Mouse (Mus musculus) spleen, postnatal 36 days (tissue): ENCODE measurements around the gene Mpc1.

Source experiments
- DNase-seq, 2 experiments: peaks; one replicate each; pipeline ENCODE4 v3.0.0; 2022; ENCODE audit warnings: low spot score in 2 of 2, mixed read lengths in 1 of 2

Mpc1 gene

DNA sequence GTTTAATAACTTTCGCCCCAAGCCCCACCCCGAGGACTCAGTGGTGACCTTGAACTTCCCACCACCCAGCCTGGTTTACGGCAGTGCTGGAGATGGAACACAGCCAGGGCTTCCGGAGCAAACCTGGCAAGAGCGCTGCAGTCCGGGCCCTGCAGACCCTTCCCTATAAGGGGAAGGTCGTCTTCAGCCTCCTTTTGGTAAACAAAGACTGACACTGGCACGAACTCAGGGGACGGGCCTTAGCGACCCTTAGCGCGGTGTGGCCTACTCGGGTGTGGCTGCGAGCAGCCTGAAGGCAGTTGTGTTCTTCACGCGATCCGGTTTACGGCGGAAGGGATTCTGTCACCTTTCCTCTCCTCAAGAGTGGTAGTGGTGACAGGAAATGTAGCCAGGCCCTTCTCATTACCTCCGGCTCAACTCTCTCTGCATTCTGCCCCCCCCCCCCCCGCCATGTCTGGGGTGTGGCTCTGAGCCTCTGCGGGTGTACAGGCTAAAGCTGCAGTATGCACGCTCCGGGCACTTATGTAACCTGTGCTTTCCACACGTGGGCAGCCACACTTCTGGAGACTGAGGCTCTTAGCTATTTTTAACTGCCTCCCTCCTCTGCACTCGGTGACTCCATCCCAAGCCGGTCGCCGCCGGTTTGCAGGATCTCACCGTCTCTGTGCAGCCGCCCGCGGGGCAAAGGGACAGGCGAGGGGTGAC, at the start of gene Mpc1:
Gene Mpc1, plus strand, starts transcription at position 84 of the 705 bp plus-strand sequence.
- DNase-seq = peak; percentile 40 to 60

DNA sequence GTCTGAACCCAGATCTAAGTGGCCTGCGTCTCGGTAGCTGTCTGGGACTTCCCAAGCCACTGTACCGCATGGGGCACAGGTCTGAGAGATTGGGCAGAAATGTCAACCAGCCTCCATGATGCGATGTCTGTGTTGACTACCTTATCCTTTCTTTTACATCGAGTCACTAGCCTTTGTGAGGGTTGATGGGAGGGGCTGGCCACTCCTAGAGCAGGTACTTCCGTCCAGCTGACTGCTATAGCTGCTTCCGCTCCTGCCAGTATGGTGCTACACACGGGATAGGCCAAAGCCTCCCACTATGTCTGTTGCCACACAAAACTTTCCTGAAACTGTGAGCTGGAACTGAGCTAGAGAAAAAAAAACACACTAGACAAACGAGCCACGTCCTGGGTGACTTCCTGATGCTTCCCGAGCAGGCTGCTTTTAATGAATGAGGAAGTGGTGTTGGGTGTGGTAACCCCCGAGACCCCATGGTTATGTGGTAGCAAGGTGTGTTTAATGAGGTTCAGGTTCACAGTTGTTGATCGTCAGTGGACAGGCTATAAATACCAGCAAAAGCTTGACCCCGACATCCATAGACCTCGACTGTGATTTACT, 49.0 kb upstream of the Mpc1 start:
- DNase-seq = peak; percentile 59 to 65

DNA sequence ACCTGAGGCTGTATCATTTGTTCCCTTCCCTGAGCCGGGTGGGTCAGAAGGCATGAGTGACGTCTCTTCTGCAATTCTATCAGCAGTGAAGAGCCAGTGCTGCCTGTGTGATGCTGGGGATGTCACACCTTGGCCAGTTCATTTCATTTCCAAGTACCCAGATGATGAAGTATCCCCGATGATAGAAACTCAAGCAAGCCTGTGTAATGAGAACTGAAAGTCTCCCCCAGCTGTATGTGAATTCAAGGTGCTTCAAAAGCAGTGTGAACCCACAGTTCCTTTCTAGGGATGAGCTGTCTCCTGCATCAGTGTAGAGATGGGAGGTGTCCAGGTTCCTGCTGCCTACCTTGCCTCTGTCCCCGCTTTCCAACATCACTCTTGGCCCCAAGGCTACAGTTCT, 48.2 kb upstream of the Mpc1 start:
- DNase-seq = no peak

DNA sequence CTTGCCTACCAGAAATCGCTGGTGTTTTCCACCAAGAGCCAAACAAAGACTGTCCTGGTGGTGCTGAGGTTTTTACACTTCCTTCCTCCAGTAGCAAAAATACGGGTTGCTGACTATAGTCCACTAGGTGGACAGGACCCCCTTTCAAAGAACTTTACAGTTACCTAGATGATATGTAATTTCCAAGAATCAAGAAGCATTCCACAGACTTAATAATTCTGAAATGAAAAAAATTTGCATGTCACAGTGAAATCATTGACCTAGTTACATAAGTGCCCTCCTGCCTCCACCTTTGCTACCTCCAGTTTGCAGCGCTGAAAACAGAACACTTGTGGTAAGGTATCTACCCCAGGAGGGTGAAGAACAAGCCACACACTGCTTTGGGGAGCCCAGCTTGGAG, 47.0 kb upstream of the Mpc1 start, which contains the start of gene Ccr6:
Gene Ccr6, plus strand, starts transcription at position 301 of the 400 bp plus-strand sequence.
- DNase-seq = no peak

DNA sequence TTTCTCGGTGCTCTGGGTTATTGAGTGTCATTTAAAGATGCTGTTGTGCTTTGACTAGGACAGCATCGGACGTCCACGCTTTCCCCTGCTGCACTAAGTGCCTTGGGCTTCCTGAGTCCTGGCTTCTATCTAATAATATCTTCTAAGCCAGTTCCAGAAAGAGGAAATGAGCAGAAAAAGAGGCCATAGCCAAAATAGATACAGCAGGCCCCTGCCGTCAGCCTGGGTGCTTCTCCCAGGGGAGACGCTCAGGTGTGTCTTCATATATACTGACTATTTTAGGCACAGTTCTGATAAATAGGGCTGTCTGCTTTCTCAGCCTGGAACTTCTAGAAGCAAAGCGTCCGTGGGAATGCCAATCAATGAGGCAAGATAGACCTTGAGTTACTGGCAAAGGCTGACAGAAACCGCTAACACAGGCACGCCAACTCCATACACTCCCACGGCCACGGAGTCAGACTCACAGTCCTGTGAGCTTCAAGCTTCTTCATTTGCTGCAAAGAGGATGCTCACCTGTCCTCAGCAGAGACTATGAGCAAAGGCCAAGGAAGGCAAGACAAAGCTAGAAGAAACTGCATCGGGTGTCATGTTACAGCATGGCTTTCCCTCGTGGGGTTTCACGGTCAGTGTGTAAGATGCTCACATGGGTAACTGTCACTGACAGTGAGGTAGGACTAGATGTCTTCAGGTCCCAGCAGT, 44.5 kb upstream of the Mpc1 start:
- peak; percentile 78 to 81 for DNase-seq

DNA sequence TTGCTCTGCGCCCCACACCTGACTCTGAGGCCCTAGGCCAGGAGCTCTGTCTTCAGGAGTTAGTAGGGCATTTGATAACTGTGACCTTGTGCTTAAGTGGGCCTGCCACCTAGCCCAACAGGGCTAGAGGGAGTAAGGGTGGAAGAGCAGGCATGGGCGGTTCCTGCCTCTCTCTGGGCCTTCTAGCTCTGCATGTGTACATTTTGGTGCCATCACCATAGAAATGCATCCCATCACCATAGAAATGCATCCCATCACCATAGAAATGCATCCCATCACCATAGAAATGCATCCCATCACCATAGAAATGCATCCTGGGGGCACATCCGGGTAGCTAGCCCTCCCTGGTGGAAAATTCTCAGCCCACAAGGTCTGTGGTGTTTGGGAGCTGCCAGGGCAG, 43.1 kb upstream of the Mpc1 start:
- no peak for DNase-seq

DNA sequence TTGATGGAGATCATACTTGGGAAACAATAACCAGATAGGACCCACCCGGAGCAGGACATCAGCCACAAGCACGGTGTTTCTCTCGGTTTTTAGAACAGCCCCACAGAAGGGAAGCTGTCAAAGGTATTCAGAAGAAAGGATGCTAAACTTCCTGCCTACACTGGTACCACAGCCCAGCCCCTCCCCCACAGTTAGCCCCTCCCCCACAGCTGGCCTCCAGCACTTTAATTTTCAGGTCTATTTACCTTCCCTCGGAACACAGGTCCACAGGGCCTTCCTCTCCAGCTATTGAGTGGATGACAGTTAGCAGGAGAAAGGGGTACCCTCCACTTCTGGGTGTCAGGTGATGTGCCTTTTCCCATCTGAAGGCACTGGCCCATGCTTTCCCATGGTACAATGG, 42.2 kb upstream of the Mpc1 start:
- peak in 1 of 2 experiments; percentile 33 for DNase-seq

DNA sequence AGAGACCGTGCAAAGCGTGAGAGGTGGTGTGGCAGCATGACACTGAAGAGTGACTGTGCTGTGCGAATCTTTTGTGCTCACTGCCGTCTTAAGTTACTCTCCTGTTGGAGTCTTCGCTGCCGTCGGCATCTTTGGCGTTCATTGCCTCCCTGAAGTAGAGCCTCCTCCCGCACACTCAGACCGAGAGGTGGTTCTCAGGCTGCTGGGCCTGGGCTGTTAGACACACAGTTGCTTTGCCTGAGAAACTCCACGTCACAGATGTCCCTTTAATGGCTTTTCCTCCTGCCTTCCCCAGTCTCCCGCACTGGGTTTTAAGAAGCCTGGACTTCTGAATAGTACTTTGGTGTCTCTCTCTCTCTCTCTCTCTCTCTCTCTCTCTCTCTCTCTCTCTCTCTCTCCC, 41.1 kb upstream of the Mpc1 start:
- no peak for DNase-seq

DNA sequence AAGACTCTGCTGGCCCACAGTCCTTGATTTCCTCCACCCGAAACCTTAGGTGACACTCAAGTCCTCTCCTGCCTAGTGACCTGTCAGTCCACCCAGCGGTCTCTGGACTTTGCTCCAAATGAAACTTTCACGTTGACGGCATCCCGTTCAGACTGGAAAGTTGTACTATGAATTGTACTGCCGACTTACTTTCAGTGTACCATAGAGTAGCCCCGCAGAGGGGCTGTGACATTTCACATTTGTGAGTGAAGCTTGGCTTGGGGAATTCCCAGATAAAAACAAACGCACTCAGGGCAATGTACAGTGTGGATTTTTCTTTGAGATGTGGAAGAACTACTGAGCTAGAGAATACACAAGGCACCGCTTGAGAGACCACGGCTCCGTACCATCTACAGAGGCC, 40.5 kb upstream of the Mpc1 start:
- no peak for DNase-seq

DNA sequence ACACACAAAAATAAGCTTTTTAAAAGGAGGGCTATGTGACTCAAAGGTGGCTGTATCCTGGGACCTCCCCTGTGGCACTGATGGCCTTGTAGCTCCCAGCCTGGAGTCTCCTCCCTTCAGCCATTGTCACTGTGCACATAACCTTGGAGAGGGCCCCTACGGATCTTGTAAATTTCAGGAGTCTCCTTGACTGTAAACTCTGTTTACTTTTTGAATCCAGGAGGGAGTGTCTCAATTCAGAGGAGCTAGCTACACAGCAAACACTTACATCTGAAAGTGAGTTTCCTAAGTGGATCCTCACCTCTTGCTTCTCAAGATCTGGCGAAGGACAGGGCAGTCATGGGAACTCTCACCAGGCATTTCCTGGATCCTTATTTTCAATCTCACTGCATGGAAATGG, 38.6 kb upstream of the Mpc1 start:
- DNase-seq = no peak

DNA sequence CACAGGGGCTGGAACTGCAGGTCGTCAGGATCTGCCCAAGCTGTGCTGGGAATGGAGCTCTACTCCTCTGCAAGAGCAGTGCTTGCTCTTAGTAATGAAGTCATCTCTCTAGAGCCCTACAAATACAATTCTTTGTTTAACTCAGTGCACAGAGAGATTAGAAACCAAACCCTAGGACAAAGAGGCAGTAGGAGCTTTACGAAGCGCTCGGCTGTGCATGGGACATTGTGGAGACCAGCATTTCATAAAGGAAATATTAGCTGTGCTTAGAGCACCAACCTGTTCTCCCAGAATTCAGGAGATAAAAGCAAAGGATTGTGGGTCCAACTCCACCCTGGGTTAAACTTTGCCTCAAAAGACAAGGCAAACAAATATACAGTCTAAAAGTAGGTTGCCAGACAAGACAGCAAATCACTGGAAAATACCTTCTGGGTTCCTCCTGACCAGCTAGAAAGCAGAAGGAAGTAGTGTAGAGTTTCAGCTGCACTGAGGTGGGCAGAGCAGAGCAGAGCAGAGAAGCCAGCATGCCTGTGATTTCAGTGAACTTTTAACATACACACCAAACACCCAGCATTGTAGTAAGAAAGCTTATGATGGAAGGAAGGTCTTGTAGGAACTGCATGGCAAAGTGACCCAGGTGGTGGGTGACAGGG, 36.5 kb upstream of the Mpc1 start:
- peak; percentile 68 to 72 for DNase-seq

DNA sequence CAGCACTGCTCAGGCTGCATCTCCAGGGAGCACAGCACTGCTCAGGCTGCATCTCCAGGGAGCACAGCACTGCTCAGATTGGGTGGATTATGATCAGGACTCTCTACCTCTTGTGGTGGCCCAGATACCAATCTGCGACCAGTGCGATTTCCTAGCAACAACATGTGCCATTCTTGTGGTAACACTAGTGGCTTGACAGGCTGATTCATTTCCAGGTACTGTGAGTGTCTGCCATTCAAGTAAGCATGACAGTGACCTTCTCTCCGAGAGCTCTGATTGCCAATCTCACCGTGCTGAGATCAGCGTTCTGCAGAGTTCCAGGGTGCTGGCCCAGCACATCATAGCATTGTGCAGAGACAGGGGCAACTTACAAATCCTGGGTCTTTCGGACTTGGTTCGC, 31.0 kb upstream of the Mpc1 start:
- no peak for DNase-seq

DNA sequence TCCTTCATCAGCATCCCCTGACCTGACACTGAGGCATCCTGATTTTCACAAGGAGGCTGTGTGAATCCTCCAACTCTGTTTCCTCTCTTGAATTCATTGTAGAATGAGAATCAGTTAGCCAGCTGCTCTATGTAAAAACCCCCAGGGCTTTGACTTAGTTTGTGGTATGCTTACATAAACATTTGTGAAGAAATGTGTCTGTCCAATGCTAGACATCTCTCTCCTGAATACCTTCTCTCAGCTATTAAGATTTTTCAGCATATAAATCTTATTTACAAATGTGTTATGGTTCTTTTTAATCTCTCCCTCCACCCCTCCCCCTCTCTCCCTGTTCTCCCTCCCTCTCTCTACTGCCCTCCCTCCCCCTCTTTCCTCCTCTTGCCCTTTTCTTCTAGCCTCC, 28.4 kb upstream of the Mpc1 start:
- DNase-seq = no peak

DNA sequence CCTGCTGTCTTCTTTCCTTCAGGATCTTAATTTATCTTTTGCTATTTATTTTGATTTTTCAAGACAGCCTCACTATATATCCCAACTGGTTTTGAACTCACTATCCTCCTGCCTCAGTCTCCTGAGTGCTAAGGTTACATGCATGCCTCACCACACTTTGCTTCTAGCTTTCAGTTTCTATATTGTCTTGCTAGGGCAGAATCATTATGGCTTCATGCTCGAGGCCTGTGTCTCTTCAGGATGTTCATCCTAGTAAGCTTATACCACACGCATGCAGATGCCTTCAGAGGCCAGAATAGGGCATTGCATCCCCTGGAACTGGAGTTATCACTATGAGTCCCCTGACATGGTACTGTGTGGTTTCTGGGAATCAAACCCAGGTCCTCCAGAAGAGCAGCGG, 27.8 kb upstream of the Mpc1 start:
- DNase-seq = no peak

DNA sequence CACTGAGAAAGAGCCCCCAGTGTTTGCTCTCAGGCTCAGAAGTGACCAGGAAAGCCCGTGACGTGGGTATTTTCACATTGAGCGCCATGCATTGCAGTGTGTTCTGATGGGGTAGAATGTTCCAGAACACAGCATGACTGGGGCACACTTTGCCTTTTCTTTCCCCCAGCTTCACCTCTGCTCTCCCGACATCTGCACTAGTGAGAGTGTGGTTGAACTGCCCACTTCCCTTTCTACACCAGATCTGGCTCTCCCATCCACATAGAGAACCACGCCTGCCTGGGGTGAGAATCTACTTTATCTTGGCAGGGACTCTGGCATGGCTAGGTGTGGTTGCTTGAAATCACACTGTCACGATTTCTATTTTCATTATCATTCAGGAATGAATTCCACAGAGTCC, 27.1 kb upstream of the Mpc1 start:
- no peak for DNase-seq

DNA sequence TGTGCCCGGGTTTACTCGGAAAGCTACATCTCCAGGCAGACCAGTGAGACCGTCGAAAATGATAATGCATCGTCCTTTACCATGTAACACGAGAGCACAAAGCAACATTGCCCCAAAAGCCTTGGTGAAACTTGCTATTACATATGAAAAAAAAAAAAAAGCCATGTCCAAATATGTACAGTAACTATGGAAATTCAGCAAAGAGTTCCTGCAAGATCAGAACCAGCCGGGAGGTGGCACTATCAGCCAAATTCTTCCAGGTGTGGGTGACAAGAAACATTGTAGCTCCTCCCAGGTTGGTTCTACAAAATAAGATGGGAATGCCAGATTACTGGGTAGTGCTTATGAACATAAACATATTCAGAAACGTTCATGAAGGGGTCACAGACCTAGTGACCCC, 25.7 kb upstream of the Mpc1 start:
- no peak for DNase-seq

DNA sequence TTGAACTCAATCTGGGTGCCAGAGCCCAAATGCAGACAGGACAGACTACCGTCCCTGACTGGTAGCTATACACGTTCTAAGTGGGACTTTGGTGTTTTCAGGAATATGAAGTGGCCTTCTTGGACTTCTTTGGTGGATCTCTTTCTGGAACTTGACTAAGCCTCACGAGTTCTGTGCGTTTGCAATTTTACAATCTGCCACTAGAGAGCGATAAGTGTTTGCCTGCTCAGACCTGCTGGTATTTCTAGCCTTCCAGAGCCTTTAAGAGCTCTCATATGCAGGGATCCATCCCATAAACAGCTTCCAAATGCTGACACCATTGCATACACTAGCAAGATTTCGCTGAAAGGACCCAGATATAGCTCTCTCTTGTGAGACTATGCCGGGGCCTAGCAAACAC, 18.1 kb upstream of the Mpc1 start:
- DNase-seq = peak in 1 of 2 experiments; percentile 41

DNA sequence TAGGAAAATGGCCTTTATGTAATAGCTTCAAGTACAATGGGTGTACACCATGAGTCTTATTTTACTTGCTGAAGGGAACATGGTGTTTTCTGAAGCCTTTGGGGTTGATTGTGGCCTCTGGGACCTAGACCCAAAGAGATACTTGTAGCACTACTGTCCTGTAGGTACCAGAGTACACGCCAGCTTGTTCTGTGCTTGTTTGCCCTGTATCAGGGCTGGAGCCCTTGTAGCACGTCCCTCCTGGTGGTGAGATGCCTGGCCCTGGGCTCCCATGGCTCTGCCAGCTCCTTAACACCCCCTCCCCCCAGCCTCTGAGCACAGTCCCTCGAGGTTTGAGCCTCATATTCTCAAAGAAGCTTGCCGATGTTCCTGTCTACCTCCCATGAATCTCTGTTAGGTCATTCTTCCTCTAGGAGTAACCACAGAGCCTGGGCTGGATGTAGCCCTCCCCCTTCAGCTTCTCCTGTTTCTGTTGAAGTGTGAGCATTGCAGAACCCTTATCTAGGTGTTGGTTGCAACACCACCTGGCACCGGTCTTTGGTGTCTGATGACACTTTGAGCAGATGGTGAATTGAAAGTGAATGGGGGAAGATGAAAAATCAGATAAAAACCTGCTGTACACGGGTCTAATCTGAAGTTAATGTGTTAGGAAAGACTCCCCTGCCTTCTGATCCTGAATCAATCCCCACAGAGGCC, 10.5 kb upstream of the Mpc1 start:
- DNase-seq = no peak

DNA sequence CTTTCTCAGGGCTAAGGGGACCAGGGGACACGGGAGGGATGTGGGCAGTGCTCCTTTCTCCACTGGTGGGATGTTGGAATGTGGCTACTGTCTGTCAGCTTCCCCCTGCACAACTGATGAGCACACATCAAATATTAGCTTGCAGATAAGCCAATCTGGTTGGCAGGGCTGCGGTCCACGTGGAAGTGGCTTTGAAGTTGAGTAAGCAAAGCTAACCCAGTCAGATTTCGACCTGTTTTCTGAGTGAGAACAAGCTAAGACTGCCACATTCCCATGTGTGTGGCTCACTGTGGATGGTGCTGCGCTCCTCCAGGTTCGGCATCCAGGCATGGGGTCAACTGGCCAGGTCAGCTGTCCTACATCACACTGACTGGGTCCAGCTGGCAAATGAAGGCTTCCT, 9.8 kb upstream of the Mpc1 start:
- no peak for DNase-seq

DNA sequence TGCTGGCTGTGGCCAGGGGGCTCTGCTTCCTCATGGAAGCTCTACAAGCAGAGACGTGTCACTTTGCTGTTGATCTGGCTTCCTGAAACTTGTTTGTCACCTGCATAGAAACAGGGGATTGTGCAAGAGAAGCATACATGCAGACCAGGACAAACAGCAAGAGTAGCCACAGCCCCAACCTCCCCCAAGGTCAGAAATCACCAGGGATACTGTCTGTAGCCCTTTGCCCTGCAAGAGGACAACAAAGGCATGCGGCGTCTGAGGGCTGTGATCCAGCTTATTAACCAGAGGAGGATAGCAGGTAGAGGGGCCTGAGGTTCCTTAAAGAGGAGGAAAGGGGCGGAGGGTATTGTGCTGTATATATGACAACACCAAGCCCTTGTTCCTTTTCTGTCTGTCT, 6.6 kb upstream of the Mpc1 start:
- no peak for DNase-seq

DNA sequence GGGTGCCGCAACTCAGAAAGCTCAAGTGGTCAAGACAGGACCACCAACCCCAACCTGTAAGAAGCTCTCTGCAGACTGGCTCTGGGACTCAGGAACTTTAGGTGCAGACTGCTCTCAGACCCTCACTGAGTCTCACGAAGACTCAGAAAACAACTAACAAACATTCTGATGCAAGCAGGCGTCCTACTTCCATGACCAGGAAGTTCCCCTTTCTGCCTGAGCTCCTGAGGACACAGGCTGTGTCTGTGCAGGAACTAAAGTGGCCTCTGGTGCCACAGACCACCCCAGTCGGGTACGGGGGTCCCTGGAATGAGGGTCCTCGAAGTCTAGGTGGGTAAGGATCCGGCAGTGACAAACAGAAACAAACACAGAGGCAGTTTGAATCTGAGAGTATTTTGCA, 6.0 kb upstream of the Mpc1 start:
- no peak for DNase-seq

DNA sequence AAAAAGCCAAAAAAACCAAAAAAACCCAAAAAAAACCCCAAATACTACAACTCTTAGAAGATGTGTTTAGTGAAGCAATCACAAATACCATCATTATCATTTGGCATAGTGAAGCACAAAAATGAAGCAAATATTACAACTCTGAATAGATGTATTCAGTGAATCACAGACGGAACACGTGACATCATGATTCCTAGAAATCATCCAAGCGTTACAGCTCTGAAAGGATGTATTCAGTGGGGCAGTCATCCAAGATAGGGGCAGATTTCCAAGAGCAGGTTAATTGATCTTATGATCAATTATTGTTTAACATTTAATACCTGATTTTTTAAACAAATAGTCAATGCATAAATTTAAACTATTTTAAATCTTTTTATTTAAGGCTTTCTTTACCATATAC, 5.4 kb upstream of the Mpc1 start:
- DNase-seq = no peak
